Mouse (Mus musculus) embryonic facial prominence, embryonic 11.5 days (tissue): ENCODE measurements around the gene Prr13. TPM values are rescaled to one million over a fixed set of nuclear protein-coding genes. Genes with fewer than 3 reads are reported as not detected.

Source experiments
- ATAC-seq: fragments of 200-750 bp; cut with Nextera tagmentation; replicated peaks from 2 replicates; pipeline ENCODE4 v1.8.0; 2017; ENCODE audit warnings: low read depth; ENCODE audit not compliant: insufficient number of reproducible peaks, low FRiP score, low TSS enrichment
- DNase-seq: peaks from one replicate; pipeline ENCODE4 v3.0.0-alpha.2; 2015; ENCODE audit warnings: low spot score
- H3K27ac ChIP-seq: fragments of 300-500 bp; sonication (generic); replicated peaks from 2 replicates; pipeline ENCODE4 v1.5.1; 2014; ENCODE audit warnings: mild to moderate bottlenecking, low read depth, low read length, control low read depth
- H3K27me3 ChIP-seq: fragments of 300-500 bp; sonication (generic); 2 replicates; pipeline ENCODE4 v1.6.1; 2014; ENCODE audit warnings: mild to moderate bottlenecking, low read length, moderate library complexity, mixed read lengths; ENCODE audit not compliant: control insufficient read depth, insufficient read depth
- H3K36me3 ChIP-seq: fragments of 300-500 bp; sonication (generic); replicated peaks from 2 replicates; pipeline ENCODE4 v1.6.1; 2014; ENCODE audit warnings: low read depth, mild to moderate bottlenecking, low read length, moderate library complexity, mixed read lengths; ENCODE audit not compliant: control insufficient read depth, insufficient read depth
- H3K4me1 ChIP-seq: fragments of 300-500 bp; sonication (generic); 2 replicates; pipeline ENCODE4 v1.6.1; 2014; ENCODE audit warnings: low read length, mixed read lengths; ENCODE audit not compliant: control insufficient read depth, insufficient read depth
- H3K4me2 ChIP-seq: fragments of 300-500 bp; sonication (generic); 2 replicates; pipeline ENCODE4 v1.6.1; 2014; ENCODE audit warnings: low read depth, mild to moderate bottlenecking, control low read depth, low read length, moderate library complexity
- H3K4me3 ChIP-seq: fragments of 300-500 bp; sonication (generic); 2 replicates; pipeline ENCODE4 v1.5.1; 2014; ENCODE audit warnings: low read depth, low read length, control low read depth
- H3K9ac ChIP-seq: fragments of 300-500 bp; sonication (generic); replicated peaks from 2 replicates; pipeline ENCODE4 v1.6.1; 2014; ENCODE audit warnings: mild to moderate bottlenecking, control low read depth, low read length
- H3K9me3 ChIP-seq: fragments of 300-500 bp; sonication (generic); replicated peaks from 2 replicates; pipeline ENCODE4 v1.6.1; 2016; ENCODE audit warnings: mild to moderate bottlenecking, low read length, inconsistent platforms, mixed read lengths; ENCODE audit not compliant: control insufficient read depth
- WGBS: fragments of 180-500 bp; shearing (Covaris S2); extraction: QIAGEN DNeasy Blood & Tissue Kit; methylation state at CpG from one replicate; pipeline ENCODE4 v1.1.7; 2014; 5-methylcytosine and 5-hydroxymethylcytosine counted together
- polyA plus RNA-seq: library from polyadenylated mRNA; unstranded; fragments of >200 nt; fragmentation: Nextera tagmentation; extraction: Ambion mirVana; gene quantifications from 2 replicates; pipeline ENCODE4 v1.2.1, GENCODE M21; 2014

Prr13 gene
- polyA plus RNA-seq = 75.0 and 76.5 TPM in 2 replicates

GRCm38 (mm10) chr15:102458904-102459317 is at the start of gene Prr13:
Gene Prr13, plus strand, starts transcription at chr15:102459028.
- no peaks in the 10 kb centered on the region for H3K9me3 ChIP-seq
- no peak within 1 kb of the TSS for H3K27ac ChIP-seq
- H3K9ac ChIP-seq = no peak within 1 kb of the TSS; the same call in 1 of the 2 replicates
- under 1% methylated on average over 19 of the region's 19 CpGs for WGBS
- peak within 1 kb of the TSS; percentile 38 for H3K4me2 ChIP-seq
- H3K4me3 ChIP-seq = peak within 1 kb of the TSS; percentile 37
- ATAC-seq (peak; percentile 77), DNase-seq (peak; percentile 95)
- no peaks in the 10 kb centered on the region for H3K36me3 ChIP-seq
- H3K27me3 ChIP-seq = no peaks in the 10 kb centered on the region
- H3K4me1 ChIP-seq = no peaks in the 10 kb centered on the region

- no peak overlapping the region for H3K4me3 ChIP-seq
- no peak overlapping the region for H3K4me2 ChIP-seq
- H3K9ac ChIP-seq = no peak overlapping the region
Observed at GRCm38 (mm10) chr15:102409286-102409685, 49.5 kb upstream of the Prr13 start.

DNA sequence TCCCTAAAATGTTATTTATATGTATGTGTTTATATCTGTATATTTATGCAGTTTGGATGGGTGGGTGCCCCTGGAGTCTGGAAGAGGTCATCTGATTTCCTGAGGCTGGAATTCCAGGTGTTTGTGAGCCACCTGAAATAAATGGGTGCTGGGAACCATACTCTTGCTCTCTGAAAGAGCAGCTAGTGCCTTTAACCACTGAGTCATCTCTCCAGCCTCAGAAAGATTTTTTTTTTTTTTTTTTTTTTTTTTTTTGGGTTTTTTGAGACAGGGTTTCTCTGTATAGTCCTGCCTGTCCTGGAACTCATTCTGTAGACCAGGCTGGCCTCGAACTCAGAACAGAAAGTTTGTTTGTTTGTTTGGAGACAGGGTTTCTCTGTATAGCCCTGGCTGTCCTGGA is 47.8 kb upstream of the Prr13 start:
- Histone ChIP-seq H3K36me3 (peaks cover 31% of the 10 kb centered on the region), H3K9ac (no peak overlapping the region), H3K27me3 (no peaks in the 10 kb centered on the region), H3K4me1 (no peaks in the 10 kb centered on the region), H3K4me2 (no peak overlapping the region), H3K9me3 (no peaks in the 10 kb centered on the region), H3K4me3 (no peak overlapping the region), H3K27ac (no peak overlapping the region)
- ATAC-seq (no peak), DNase-seq (no peak)
- 89% methylated on average over 1 of the region's 1 CpGs for WGBS

More at GRCm38 (mm10) chr15:102409286-102409685, 49.5 kb upstream of the Prr13 start:
- ATAC-seq (no peak), DNase-seq (no peak)
- Histone ChIP-seq H3K36me3 (peaks cover 31% of the 10 kb centered on the region), H3K27ac (no peak overlapping the region), H3K4me1 (no peaks in the 10 kb centered on the region), H3K27me3 (no peaks in the 10 kb centered on the region), H3K9me3 (no peaks in the 10 kb centered on the region)
- 95% methylated on average over 3 of the region's 3 CpGs for WGBS

DNA sequence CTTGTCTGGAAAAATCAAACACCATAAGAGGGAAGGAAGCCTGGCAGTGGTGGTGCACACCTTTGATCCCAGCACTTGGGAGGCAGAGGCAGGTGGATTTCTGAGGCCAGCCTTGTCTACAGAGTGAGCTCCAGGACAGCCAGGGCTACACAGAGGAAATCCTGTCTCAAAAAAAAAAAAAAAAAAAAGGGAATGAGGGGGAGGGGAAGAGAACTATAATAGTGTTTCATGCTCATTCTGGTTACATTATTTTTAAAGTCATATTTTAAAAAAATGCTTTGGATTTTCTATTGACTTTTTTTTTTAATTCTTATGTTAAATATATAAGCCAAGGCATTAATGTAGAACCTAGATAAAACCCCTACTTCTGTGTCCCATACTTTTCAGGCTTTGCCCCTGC is 45.1 kb upstream of the Prr13 start:
- Histone ChIP-seq H3K36me3 (peaks cover 24% of the 10 kb centered on the region), H3K4me1 (no peaks in the 10 kb centered on the region), H3K4me2 (no peak overlapping the region), H3K9me3 (no peaks in the 10 kb centered on the region), H3K4me3 (no peak overlapping the region), H3K27me3 (no peaks in the 10 kb centered on the region), H3K9ac (no peak overlapping the region), H3K27ac (no peak overlapping the region)
- DNase-seq = no peak
- ATAC-seq = no peak

GRCm38 (mm10) chr15:102417524-102417923 is 41.3 kb upstream of the Prr13 start:
- WGBS = 97% methylated on average over 2 of the region's 2 CpGs
- Histone ChIP-seq H3K27ac (no peak overlapping the region), H3K36me3 (peaks cover 8% of the 10 kb centered on the region), H3K27me3 (no peaks in the 10 kb centered on the region), H3K4me1 (no peaks in the 10 kb centered on the region), H3K4me3 (no peak overlapping the region), H3K4me2 (no peak overlapping the region), H3K9ac (no peak overlapping the region), H3K9me3 (no peaks in the 10 kb centered on the region)
- no peak for ATAC-seq
- no peak for DNase-seq

DNA sequence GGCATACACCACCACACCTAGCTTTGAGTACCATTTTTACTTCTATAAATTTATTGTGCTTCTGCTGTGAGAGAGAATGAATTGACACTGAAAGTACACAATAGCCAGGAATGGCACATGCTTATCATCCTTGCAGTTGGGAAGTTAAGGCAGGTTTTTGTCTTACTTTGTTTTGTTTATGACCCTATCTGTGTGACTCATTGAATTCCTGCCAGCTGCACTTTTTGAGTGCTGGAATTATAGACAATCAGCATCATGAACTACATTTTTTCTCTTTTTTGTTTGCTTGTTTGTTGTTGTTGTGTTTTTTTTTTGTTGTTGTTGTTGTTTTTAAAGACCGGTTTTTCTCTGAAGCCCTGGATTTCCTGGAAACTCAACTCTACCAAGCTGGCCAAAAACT is 37.8 kb upstream of the Prr13 start:
- 48% methylated on average over 1 of the region's 1 CpGs for WGBS
- H3K36me3 ChIP-seq = no peaks in the 10 kb centered on the region; the same call in 1 of the 2 replicates
- no peak for DNase-seq

DNA sequence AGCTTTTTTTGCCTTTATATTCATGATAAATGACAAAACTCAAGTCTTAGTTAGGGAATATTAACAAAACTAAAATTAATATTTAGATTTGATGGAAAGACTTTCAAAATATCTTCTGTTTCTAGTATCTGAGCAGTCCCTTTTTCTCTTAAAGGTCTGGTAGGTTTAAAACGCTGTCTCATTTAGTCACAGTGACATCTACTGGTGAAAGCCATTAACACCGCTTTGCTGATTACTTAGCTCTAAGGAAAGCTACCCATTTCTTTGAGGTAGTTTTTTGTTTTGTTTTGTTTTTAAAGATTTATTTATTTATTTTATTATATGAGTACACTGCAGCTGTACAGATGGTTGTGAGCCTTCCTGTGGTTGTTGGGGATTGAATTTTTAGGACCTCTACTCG is 37.4 kb upstream of the Prr13 start:
- Histone ChIP-seq H3K4me3 (no peak overlapping the region), H3K9ac (no peak overlapping the region), H3K27ac (no peak overlapping the region), H3K4me1 (no peaks in the 10 kb centered on the region), H3K36me3 (no peaks in the 10 kb centered on the region; the same call in 1 of the 2 replicates), H3K27me3 (no peaks in the 10 kb centered on the region), H3K9me3 (no peaks in the 10 kb centered on the region), H3K4me2 (no peak overlapping the region)
- 58% methylated on average over 3 of the region's 3 CpGs for WGBS
- ATAC-seq = no peak
- peak; percentile 80 for DNase-seq

More for the DNA sequence above, 37.8 kb upstream of the Prr13 start:
- no peaks in the 10 kb centered on the region for H3K27me3 ChIP-seq
- no peak overlapping the region for H3K4me3 ChIP-seq
- H3K4me1 ChIP-seq = no peaks in the 10 kb centered on the region
- H3K4me2 ChIP-seq = no peak overlapping the region
- no peak for ATAC-seq
- no peaks in the 10 kb centered on the region for H3K9me3 ChIP-seq
- H3K9ac ChIP-seq = no peak overlapping the region
- no peak overlapping the region for H3K27ac ChIP-seq

DNA sequence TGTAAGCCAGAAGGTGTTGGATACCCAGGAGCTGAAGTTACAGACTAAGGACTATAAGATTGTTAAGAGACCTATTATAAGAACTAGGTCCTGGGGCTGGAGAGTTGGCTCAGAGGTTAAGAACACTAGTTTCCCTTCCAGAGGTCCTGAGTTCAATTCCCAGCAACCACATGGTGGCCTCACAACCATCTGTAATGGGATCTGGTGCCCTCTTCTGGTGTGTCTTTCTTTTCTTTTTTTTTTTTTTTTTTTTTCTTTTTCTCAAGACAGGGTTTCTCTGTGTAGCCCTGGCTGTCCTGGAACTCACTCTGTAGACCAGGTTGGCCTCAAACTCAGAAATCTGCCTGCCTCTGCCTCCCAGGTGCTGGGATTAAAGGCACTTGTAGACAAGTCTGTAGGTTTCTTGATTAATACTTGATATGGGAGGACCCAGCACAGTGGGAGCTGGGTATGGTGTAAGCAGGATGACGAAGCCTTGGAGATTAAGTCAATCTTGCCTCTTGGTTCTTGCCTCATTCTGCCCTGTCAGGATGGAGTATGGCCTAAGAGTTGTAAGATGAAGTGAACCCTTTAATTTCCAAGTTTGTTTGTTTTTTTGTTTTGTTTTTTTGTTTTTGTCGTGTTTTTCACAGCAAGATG is 35.1 kb upstream of the Prr13 start:
- peaks cover 5% of the 10 kb centered on the region for H3K36me3 ChIP-seq
- H3K9me3 ChIP-seq = no peaks in the 10 kb centered on the region
- H3K27me3 ChIP-seq = no peaks in the 10 kb centered on the region
- DNase-seq (no peak), ATAC-seq (no peak)
- no peak overlapping the region for H3K4me3 ChIP-seq
- H3K4me1 ChIP-seq = no peaks in the 10 kb centered on the region
- 93% methylated on average over 2 of the region's 2 CpGs for WGBS
- H3K9ac ChIP-seq = no peak overlapping the region
- no peak overlapping the region for H3K27ac ChIP-seq
- H3K4me2 ChIP-seq = no peak overlapping the region
